Mouse (Mus musculus) frontal cortex, postnatal 36 days (tissue): ENCODE data around the gene Tssk6.
A peak's percentile ranks its signal among the peaks of the same experiment; 100 is the strongest.

Source experiments
- DNase-seq, 2 experiments: peaks; one replicate each; pipeline ENCODE4 v3.0.0; 2022; ENCODE audit warnings: low spot score in 2 of 2

The Tssk6 gene

DNA sequence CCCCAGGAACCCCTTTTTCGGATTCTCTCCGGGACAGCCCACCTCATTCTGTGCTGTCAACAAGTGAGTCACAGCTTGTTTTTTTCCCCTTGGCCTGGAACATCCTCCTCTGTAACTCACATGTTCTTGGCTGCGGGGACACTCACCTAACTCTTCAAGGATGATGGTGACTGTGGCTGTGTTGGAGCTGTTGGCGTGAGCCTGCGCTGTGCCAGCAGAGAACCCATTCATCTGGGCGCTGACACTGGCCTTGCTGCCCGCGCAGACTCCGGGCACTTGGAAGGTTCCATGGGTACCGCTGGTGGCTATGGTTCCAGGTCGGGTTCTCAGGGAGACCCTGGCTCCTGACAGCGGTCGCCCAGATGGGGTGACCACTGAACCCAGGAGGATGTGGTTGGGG, 17.8 kb upstream of the Tssk6 start:
- no peak for DNase-seq

DNA sequence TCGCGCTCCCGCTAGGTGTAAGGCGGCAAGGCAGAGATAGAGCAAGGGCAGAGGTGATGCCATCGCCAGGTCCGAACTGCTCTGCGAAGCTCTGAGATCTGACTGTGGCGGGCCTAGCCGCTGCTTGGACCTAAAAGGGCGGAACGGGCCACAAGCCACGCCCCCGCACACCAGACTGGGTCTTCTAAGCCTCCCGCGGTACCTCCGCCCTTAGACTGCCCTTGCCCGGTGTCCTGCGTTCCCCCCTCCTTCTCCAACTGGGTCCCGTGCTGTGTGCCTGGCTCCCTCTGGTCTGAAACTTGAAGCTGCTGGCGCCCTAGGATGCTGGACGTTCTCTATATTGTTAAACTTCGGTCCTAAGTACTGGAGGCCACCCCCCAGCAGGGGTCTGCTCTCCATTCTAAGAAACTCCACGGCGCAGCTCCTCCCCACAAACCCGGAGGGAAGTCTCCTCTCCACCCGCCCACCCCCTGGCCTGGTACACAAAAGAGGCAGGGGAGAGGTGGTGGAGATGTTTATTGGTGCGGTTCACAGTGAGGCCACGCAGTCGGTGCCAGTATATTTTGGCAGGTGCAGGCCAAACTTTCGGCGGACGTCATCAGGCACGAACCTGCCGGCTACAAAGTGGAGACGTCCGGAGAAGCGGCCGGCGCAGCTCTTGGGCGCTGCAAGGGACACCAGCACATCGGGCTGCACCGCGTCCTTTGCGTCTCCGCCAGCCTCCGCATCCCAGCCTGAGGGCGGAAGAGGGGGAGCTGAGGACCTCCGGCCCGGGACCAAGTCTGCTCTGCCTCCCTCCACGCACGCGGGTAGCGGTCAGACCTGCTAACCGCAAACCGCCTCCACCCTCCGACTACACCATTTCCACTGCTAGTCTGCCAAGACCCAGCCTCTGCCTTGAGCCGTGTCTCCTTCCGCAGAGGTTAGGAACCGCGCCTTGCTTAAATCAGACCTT, 14.4 kb upstream of the Tssk6 start, which contains the start of gene Cilp2:
Cilp2 (minus strand) TSS at position 399 of the 955 bp plus-strand sequence.
- no peak for DNase-seq

- no peak for DNase-seq
Measured at GRCm38 (mm10) chr8:69888244-69888866, 13.6 kb upstream of the Tssk6 start.

DNA sequence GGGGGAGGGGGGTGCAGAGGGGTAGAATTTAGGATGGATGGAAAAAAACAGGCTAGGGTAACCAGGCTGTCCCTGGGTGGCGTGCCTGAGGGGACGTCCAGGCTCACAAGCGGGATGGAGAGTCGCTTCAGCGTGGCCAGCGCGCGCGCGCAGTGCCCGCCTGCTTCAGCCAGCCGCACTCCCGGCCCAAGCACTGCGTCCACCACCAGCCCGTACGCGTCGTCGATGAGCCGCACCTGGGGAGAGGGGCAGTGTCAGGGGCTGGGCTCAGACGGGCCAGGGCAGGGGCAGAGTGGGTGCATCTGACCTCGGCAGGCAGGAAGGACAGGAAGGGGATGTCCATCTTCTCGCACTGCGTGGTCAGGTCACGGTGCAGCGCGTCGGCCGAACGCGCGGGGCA, 13.1 kb upstream of the Tssk6 start:
- no peak for DNase-seq

GRCm38 (mm10) chr8:69890813-69891241, 11.2 kb upstream of the Tssk6 start:
- DNase-seq, result peak in 1 of 2 experiments; percentile 77

DNA sequence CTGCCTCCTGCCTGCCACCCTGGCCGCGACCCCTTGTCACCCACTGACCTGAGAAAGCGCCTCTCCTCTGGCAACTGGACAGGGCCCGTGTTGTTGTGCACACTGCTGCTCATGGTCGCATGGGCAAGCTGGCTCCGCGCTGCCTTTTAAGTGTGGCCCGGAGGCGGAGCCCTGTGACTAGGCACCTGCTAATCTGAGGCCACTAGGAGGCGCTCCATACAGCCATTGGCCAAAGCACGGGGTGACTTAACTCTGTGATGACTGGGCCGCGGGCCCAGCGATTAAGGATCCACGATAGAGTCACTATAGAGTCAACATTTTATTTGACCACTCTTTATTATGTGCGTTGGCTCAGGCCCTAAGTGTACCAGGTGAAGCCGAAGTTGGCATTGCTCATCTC, 8.1 kb upstream of the Tssk6 start:
- peak in 1 of 2 experiments; percentile 64 for DNase-seq

- no peak for DNase-seq
Measured at GRCm38 (mm10) chr8:69894836-69895332, 7.1 kb upstream of the Tssk6 start.

DNA sequence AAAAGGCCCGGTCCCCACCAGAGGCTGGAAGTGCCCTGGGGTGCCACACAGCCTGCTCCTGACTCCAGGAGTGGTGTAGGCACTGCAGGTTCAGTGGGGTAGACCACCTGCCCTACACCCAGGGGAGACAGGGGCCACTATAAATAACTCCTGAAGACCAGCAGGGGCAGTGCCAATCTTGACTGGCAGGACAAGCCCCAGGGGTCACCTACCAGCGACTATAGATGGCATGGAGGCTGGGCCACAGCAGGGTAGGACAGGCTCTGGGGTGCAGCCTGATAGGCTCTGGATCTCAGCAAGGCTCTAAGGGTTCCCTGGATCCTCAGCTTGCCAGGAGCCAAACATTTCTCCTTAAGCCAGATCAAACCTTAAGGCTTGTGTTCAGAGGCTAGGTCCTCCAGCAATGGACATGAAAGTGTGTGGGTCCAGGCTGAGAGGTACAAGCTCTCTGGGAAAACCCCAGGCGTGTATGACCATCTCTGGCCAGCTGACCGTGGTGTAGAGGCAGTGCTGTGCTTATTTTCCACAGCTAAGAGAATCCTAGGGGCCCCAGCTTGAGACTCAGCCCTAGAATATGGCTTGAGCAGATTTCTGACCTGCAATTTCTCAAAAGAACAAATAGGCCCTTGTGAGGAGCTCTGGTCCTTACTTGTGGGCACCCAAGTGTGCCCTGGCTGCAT, 6.1 kb upstream of the Tssk6 start:
- no peak for DNase-seq

DNA sequence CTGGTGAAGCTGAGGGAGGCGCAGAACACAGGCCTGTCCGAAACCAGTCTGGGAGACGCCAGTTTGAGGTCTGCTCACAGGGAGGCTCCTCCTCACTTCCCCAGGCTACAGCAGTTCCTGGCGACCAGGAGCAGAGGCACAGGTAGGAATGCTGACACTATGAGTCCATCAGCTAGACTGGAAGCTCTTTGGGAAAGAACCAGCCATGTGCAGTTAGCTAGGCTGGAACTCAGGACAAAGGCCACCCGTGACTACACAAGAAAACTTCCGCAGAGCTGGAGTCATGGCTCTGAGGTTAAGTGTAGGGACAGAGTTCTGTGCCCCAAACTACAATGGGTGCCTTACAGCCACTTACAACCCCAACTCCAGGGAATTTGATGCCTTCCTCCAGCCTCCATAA, 4.1 kb upstream of the Tssk6 start:
- no peak for DNase-seq

DNA sequence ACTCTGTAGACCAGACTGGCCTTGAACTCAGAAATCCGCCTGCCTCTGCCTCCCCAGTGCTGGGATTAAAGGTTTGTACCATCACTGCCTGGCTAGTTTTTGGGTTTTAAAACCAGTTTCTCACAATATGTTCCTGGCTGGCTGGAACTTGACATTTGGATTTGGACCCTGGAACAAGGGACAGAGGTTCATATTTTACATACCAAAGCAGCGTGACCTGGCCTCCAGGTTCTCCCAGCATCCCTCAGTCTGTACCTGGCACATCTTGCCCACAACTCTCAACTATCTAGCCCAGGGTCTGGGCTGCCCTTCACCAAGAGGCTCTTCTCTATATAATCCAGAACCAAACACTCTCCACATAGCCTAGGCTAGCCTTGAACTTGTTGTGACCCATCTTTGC, 2.1 kb upstream of the Tssk6 start:
- no peak for DNase-seq

DNA sequence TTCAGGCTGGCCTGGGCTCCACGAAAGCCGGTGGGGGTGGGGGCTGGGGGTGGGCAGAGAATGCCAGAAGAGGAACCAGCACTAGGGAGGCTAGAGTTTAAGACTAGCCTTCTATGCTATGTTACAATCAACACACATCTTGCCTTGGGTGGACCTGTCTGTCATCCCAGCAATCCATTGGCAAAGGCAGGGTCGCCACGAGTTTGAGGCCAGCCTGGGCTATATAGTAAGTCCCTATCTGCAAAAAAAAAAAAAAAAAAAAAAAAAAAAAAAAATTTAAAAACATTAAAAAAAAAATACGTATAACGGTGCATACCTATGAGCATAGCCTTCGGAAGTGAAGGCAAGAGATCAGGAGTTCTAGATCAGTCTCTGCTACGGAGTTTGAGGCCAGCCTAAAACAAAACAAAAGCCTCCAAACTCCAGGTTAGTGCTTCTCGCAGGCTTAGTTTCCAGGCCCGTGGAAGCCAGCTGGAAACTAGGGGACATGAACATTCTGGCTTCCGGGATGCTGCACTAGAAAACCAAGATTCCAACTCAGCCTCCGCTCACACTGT, 1.0 kb upstream of the Tssk6 start:
- no peak for DNase-seq

DNA sequence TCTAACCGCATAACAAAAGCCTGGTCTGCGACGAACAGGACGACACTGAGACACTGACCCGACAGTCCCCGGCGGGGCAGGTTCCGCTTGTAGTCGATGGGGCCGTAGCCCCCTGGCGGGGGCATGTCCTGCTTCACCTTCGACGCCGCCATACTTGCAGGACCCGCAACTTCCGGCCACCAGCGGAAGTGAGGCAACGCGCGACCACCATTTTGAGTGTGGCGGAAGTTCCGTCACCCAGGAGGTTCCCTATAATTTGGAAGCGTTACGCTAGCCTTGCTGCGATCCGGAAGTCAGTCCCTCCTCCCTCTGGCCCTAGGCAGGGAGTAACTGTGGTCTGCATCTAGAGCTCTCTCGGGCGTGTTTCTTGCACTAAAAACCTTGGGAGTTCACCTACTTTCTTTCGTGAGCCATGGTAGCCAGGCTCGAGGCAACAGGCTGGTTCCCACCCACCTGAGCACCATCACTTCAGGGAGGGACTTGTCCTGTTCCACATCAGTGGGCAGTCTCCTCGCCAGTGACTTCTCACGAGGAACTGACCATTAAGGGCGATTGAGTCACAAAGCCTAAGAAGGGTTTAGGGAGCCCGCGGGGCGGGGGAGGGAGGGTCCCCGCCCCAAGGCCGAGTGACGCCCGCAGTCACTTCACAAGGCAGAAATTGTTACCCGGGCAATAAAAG, 361 bp upstream of the Tssk6 start:
- peak; percentile 98 to 99 for DNase-seq

- DNase-seq, result peak; percentile 99
Measured at GRCm38 (mm10) chr8:69903063-69903542, 1.1 kb downstream of the Tssk6 start.

DNA sequence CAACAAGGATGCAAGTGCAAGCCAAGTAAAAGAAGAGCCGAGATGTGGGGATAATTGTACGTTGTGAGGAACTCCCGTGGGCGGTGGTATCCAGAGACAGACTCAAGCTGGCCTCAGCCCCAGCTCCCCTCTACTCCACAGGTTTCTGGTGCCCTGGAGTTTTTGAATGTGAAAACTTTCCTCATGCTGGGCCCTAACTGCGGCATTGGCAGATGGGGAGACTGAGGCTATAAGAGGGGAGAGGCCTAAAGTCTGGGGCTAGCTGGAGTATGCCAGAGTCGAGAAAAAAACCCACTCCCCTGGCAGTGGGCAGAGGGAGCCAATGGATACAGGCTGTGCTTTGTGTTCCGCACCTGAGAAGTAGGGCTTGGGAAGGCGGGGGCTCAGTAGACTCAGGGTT, 2.1 kb downstream of the Tssk6 start:
- no peak for DNase-seq

- no peak for DNase-seq
Measured at GRCm38 (mm10) chr8:69906260-69906659, 4.3 kb downstream of the Tssk6 start.

GRCm38 (mm10) chr8:69907106-69907505, 5.1 kb downstream of the Tssk6 start:
- no peak for DNase-seq

DNA sequence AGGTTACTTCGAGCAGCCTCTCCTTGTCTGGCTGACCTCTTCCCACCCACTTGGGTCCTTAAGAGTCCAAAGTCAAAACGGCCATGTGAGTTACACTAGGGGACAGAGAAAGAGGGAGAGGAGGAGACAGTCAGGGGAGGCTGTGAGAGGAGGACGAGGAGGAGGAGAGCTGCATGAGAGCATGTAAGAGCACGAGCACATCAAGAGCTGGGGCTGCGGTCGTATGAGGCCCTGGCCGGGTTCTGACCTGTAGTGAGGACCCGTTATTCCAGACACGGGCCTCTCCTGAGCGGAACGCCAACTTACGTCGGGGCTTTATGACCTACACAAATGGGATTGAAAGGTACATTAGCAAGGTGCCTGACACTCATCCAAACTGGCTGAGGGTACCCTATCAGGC, 9.9 kb downstream of the Tssk6 start:
- no peak for DNase-seq

GRCm38 (mm10) chr8:69912478-69913074, 10.6 kb downstream of the Tssk6 start:
- DNase-seq, result peak in 1 of 2 experiments; percentile 50

GRCm38 (mm10) chr8:69914526-69914925, 12.5 kb downstream of the Tssk6 start:
- DNase-seq, result no peak

- peak; percentile 46 to 57 for DNase-seq
Measured at GRCm38 (mm10) chr8:69915748-69916147, 13.8 kb downstream of the Tssk6 start.

DNA sequence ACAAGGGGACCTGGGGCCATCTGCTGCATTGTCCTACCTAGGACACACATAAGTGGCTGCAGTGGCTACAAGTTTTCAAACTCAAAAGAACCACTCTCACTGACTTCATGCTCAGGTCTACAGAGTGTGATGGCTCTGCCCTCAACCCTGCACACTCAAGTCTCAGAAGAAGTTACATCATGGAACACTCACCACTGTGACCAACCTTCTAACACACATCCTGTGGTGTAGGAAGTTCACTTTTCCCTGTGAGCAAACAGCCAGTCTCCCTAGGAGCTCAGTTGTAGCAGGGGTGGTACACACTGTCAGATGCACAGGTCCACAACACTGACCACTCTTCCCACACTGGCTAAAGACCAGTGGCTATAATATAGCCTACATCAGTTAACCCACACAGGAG, 16.5 kb downstream of the Tssk6 start:
- DNase-seq, result no peak
